Mouse (Mus musculus) liver, embryonic 15.5 days (tissue): ENCODE measurements around the gene Pidd1. TPM values are rescaled to one million over a fixed set of nuclear protein-coding genes. Genes with fewer than 3 reads are reported as not detected.

ENCODE experiments used
- ATAC-seq: fragments of 200-750 bp; cut with Nextera tagmentation; 2 replicates; pipeline ENCODE4 v1.8.0; 2017; ENCODE audit warnings: moderate number of reproducible peaks, mild to moderate bottlenecking, moderate library complexity; ENCODE audit not compliant: insufficient read depth
- H3K27ac ChIP-seq: fragments of 300-500 bp; sonication (generic); replicated peaks from 2 replicates; pipeline ENCODE4 v1.5.1; 2015; ENCODE audit warnings: mild to moderate bottlenecking, inconsistent platforms
- H3K27me3 ChIP-seq: fragments of 300-500 bp; sonication (generic); 2 replicates; pipeline ENCODE4 v1.6.1; 2015; ENCODE audit warnings: mild to moderate bottlenecking, inconsistent platforms
- H3K36me3 ChIP-seq: fragments of 300-500 bp; sonication (generic); replicated peaks from 2 replicates; pipeline ENCODE4 v1.6.1; 2015; ENCODE audit warnings: moderate library complexity, mild to moderate bottlenecking, inconsistent platforms
- H3K4me1 ChIP-seq: fragments of 300-500 bp; sonication (generic); replicated peaks from 2 replicates; pipeline ENCODE4 v1.6.1; 2015; ENCODE audit warnings: inconsistent platforms
- H3K4me2 ChIP-seq: fragments of 300-500 bp; sonication (generic); 2 replicates; pipeline ENCODE4 v1.6.1; 2015; ENCODE audit warnings: moderate library complexity, mild to moderate bottlenecking, inconsistent platforms
- H3K4me3 ChIP-seq: fragments of 300-500 bp; sonication (generic); replicated peaks from 2 replicates; pipeline ENCODE4 v1.5.1; 2015; ENCODE audit warnings: mild to moderate bottlenecking, inconsistent platforms
- H3K9ac ChIP-seq: fragments of 300-500 bp; sonication (generic); 2 replicates; pipeline ENCODE4 v1.6.1; 2015; ENCODE audit warnings: moderate library complexity, mild to moderate bottlenecking, inconsistent platforms
- H3K9me3 ChIP-seq: fragments of 300-500 bp; sonication (generic); replicated peaks from 2 replicates; pipeline ENCODE4 v1.6.1; 2016; ENCODE audit warnings: inconsistent platforms
- WGBS: fragments of 180-500 bp; shearing (Covaris S2); methylation state at CpG from one replicate; pipeline ENCODE4 v1.1.7; 2015; ENCODE audit warnings: mixed read lengths; ENCODE audit not compliant: insufficient replicate concordance; 5-methylcytosine and 5-hydroxymethylcytosine counted together
- polyA plus RNA-seq: library from polyadenylated mRNA; unstranded; fragments of >200 nt; fragmentation: Nextera tagmentation; extraction: Ambion mirVana; gene quantifications from 2 replicates; pipeline ENCODE4 v1.2.1, GENCODE M21; 2015

Pidd1 gene
- polyA plus RNA-seq, 1 experiment from 2014 or later = 10.3 TPM

- Histone ChIP-seq H3K27ac (no peak overlapping the region), H3K27me3 (peaks cover 40% of the 10 kb centered on the region), H3K9ac (peak overlapping the region; percentile 27; the same call in 1 of the 2 replicates), H3K9me3 (no peaks in the 10 kb centered on the region), H3K36me3 (no peaks in the 10 kb centered on the region), H3K4me3 (peak overlapping the region; percentile 52), H3K4me2 (peak overlapping the region; percentile 76), H3K4me1 (peaks cover 46% of the 10 kb centered on the region)
- WGBS = 2% methylated on average over 81 of the region's 81 CpGs
- no peak for ATAC-seq
These were observed 37.9 kb upstream of the Pidd1 start for GRCm38 (mm10) chr7:141481498-141482401.

DNA sequence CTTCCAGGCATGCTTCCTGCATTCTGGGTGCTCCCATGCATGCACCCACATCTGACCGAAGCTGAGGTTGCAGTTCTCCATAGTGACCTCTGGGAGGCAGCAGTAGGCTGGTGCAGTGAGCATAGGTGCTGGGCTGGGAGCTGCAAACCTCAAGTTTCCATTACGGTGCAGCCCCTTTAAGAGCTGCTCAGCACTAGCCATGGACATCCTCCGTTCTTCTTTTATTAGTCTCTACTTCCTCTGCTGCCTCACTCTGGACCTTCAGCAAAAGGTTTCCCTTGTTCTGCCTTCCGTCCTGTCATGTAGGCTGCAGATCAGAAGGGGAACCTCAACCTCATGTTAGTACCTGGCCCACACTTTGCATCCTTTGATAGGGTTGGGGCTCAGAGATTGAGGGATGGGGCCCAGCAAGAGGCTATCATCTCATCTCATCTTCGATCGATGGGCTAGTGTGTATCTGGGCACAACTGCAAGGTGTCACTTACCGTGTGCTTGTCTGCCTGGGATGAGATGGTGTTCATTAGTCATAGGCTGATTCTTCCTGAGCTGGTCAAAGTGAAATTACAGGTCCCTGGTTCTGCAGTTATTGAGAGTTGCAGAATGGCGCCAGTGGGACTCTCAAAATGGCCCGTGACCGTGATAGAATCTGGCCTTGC is 37.1 kb upstream of the Pidd1 start:
- ATAC-seq = peak; percentile 33
- H3K4me1 ChIP-seq = peaks cover 53% of the 10 kb centered on the region
- no peaks in the 10 kb centered on the region for H3K9me3 ChIP-seq
- no peak overlapping the region for H3K4me3 ChIP-seq
- peaks cover 40% of the 10 kb centered on the region for H3K27me3 ChIP-seq
- H3K36me3 ChIP-seq = no peaks in the 10 kb centered on the region
- H3K4me2 ChIP-seq = peak overlapping the region; percentile 76
- no peak overlapping the region; the same call in 1 of the 2 replicates for H3K9ac ChIP-seq
- 8% methylated on average over 10 of the region's 10 CpGs for WGBS
- no peak overlapping the region for H3K27ac ChIP-seq

- H3K4me3 ChIP-seq = no peak overlapping the region
- H3K36me3 ChIP-seq = 0 out of 2 replicates have a peak, but pooled peaks cover 2% of the 10 kb centered on the region
- H3K27ac ChIP-seq = peak overlapping the region; percentile 91; the same call in 1 of the 2 replicates
- no peaks in the 10 kb centered on the region for H3K9me3 ChIP-seq
- peaks cover 75% of the 10 kb centered on the region for H3K4me1 ChIP-seq
- H3K4me2 ChIP-seq = peak overlapping the region; percentile 99; the same call in 1 of the 2 replicates
- WGBS = 12% methylated on average over 5 of the region's 5 CpGs
- H3K9ac ChIP-seq = no peak overlapping the region
- peaks cover 31% of the 10 kb centered on the region for H3K27me3 ChIP-seq
- ATAC-seq = no peak
These were observed 34.5 kb upstream of the Pidd1 start for GRCm38 (mm10) chr7:141478270-141478748.

DNA sequence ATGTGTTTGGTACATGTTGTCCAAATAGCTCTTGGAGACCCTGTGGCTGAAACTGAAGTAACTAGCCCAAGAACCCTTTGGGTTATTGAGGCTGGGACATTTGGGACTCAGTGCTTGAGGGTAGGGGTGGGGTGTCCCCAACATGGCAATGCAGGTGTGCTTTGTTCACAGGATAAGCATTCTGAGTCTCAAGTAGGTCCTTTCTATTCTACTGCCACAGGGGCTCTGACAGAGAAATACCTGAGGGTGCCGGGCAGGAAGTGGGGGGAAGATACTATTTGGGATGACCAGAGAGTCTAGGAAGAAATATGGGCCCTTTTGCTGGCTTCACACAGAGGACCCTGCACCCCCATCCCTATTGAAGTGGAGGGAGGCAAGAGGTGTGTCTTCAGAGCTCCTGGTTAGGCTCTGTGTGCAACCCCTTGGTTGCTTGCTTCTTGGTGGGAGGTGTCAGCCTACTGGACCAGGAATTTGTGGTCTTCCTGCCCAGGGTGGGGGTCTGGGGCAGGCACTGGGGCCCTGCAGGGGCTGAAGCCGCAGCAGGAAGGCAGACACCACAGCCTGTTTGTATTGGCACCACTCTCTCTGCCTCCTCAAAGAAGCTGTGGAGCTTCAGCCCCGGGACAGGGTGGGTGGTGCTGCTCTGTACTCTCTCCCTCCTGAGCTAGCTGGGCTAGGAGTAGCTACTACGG is 33.9 kb upstream of the Pidd1 start:
- Histone ChIP-seq H3K4me2 (peak overlapping the region; percentile 99), H3K4me1 (peaks cover 77% of the 10 kb centered on the region), H3K27ac (peak overlapping the region; percentile 91), H3K9me3 (no peaks in the 10 kb centered on the region), H3K4me3 (no peak overlapping the region), H3K9ac (no peak overlapping the region), H3K36me3 (peaks cover 6% of the 10 kb centered on the region), H3K27me3 (peaks cover 25% of the 10 kb centered on the region)
- WGBS = 14% methylated on average over 4 of the region's 4 CpGs
- ATAC-seq = no peak

DNA sequence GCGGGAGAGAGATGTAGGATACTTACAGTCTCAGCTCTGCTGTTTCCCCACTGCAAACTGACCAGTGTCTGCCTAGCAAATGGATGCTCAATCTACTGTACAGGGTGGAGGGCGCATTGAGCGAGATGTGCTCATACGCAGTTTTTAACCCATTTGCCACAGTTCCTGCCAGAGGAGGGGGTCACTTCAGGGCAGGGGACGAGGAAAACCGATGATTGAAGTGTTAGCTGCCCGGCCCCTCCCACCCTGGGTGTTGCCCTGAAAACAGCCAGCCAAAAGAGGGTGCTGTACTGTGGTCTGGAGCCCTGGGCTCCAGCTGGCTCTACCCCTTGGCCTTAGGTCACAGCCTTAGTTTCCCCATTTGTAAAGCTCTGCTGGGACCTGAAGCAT is 33.2 kb upstream of the Pidd1 start:
- WGBS = 3% methylated on average over 7 of the region's 7 CpGs
- Histone ChIP-seq H3K4me2 (peak overlapping the region; percentile 99), H3K27me3 (peaks cover 17% of the 10 kb centered on the region), H3K4me1 (peaks cover 75% of the 10 kb centered on the region), H3K4me3 (peak overlapping the region; percentile 74), H3K9ac (no peak overlapping the region), H3K36me3 (peaks cover 13% of the 10 kb centered on the region), H3K27ac (peak overlapping the region; percentile 91), H3K9me3 (no peaks in the 10 kb centered on the region)
- peak; percentile 6; the same call in 1 of the 2 replicates for ATAC-seq

DNA sequence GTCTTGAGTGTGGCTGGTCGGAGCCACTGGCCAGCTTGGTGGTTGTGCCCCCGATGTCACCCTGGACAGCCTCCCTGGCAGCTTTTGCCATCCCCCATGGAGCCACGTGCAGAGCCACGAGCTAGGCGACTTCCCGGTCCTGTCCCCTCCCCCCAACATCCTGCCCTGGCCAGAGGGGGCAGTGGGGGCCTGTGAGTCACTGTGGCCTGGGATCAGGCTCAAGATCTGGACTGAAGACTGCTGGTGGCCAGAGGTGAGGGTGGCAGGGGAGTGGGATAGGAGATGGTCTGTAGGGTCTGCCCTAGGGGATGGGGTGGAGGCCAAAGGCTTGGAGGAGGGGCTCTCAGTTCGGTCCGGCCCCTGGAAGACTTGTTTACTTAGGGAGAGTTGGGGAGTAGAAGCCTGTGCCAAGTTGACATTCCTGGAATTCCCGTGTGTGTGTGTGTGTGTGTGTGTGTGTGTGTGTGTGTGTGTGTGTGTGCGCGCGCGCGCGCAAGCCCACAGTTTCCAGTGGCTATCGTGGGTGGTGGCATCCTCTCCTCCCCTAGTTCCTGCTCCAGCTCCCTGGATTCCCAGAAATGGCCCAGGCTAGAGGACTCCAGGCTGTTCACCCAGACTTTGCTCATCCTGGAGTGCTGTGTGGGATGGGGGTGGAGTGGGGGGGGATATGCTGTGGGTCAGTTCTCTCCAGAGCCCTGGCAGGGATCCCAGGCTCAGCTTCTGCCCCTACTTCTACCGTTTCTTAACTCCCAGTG is 32.6 kb upstream of the Pidd1 start:
- Histone ChIP-seq H3K4me2 (peak overlapping the region; percentile 99), H3K27me3 (peaks cover 12% of the 10 kb centered on the region), H3K9me3 (no peaks in the 10 kb centered on the region), H3K4me1 (peaks cover 70% of the 10 kb centered on the region), H3K4me3 (peak overlapping the region; percentile 74), H3K27ac (peak overlapping the region; percentile 91), H3K9ac (peak overlapping the region; percentile 81), H3K36me3 (peaks cover 18% of the 10 kb centered on the region)
- peak; percentile 43 for ATAC-seq
- WGBS = under 1% methylated on average over 17 of the region's 17 CpGs

DNA sequence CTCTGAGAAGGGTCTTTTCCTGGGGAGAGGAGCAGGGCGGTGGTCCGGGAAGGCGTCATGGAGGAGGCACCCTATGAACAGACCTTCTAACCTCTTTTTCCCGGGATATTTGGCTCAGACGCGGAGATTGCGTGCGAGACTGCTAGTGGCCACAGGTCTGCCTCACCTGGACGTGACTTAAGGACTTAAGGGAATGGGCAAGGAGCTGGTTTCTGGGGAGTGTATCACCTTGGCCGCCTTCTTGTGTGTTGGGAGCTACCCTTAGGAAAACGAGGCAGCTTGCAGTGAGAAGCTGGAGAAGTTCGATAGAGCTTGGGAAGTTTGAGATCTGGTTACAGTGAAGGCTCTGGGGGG is 32.0 kb upstream of the Pidd1 start:
- Histone ChIP-seq H3K9me3 (no peaks in the 10 kb centered on the region), H3K4me1 (peaks cover 63% of the 10 kb centered on the region), H3K9ac (peak overlapping the region; percentile 81), H3K27ac (peak overlapping the region; percentile 91), H3K27me3 (peaks cover 5% of the 10 kb centered on the region), H3K36me3 (peaks cover 24% of the 10 kb centered on the region), H3K4me2 (peak overlapping the region; percentile 99), H3K4me3 (peak overlapping the region; percentile 74)
- WGBS = under 1% methylated on average over 12 of the region's 12 CpGs
- ATAC-seq = no peak

GRCm38 (mm10) chr7:141475011-141475804 is 31.4 kb upstream of the Pidd1 start, which contains the start of the genes Polr2l and Tspan4:
TSS of gene Polr2l (minus strand) at chr7:141475132.
TSS of gene Tspan4 (plus strand) at chr7:141475240.
- H3K36me3 ChIP-seq = peaks cover 30% of the 10 kb centered on the region
- peak within 1 kb of the TSS; percentile 91 for H3K27ac ChIP-seq
- under 1% methylated on average over 87 of the region's 87 CpGs for WGBS
- peak within 1 kb of the TSS; percentile 74 for H3K4me3 ChIP-seq
- H3K4me1 ChIP-seq = peaks cover 61% of the 10 kb centered on the region
- H3K9me3 ChIP-seq = no peaks in the 10 kb centered on the region
- peak within 1 kb of the TSS; percentile 99 for H3K4me2 ChIP-seq
- H3K9ac ChIP-seq = peak within 1 kb of the TSS; percentile 81
- H3K27me3 ChIP-seq = no peaks in the 10 kb centered on the region
- peak; percentile 75 for ATAC-seq

DNA sequence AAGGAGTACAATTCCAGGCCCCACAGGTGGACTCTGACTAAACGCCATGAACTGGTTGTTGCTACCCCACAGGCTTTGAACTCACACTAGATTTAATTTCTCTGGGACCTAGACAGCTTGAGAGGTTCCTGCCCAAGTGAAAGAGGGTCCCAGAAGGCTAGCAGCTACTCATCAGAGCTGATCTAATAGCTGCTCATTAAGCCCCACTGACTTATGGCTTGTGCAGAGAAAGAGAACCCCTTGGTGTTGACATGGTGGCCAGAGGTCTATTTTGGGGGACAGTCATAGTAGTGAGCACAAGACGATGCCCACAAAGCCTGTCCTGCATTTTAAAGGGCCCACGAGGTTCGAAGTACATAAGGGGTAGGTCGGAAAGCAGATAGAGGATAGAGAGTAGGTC is 30.3 kb upstream of the Pidd1 start:
- Histone ChIP-seq H3K4me3 (peak overlapping the region; percentile 74), H3K27me3 (no peaks in the 10 kb centered on the region), H3K36me3 (peaks cover 40% of the 10 kb centered on the region), H3K9ac (peak overlapping the region; percentile 81), H3K27ac (peak overlapping the region; percentile 91; the same call in 1 of the 2 replicates), H3K4me2 (peak overlapping the region; percentile 99), H3K9me3 (no peaks in the 10 kb centered on the region), H3K4me1 (peaks cover 70% of the 10 kb centered on the region)
- ATAC-seq = no peak
- WGBS = 6% methylated on average over 5 of the region's 5 CpGs
